Mouse (Mus musculus) skeletal muscle tissue, adult 2 months (tissue): ENCODE results near the gene Nfat5.
A peak's percentile ranks its signal among the peaks of the same experiment; 100 is the strongest.

Experiments
- DNase-seq: peaks from one replicate; pipeline ENCODE4 v3.0.0-alpha.2; 2012; ENCODE audit warnings: low read depth, low spot score

Gene Nfat5

DNA sequence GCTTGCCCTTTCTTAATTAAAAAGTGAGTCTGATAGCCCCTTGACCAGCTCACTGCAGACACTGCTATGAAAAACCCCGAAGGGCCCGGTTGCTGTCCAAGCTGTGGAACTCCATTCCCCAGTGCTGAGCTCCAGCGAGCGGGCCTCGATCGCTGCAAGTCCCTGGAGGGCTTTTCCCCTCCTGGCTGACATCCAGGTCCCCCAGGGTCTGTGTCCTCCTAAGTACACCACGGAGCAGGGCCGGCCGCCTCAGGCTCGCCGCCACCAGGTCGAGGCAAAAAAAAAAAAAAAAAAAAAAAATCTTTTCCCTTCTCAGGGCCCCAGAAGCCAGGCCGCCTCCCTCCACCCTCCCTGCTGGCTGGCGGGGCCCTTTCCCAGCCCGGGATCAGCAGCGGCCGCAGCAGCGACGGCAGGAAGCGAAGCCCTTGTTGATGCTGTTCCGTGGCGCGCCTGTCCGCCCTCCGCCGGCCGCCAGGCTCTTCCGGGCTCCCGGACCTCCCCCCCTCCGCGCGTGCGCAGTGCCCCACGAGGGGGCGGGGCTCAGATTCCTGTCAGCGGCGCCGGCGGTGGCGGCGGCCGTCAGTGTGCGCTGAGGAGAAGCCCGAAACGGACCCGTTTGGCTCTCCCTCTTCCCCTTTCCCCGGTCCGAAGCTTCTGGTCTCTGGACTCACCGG, at the start of gene Nfat5:
Gene Nfat5 (plus strand): TSS at position 543 of the 674 bp plus-strand sequence.
- DNase-seq, result peak; percentile 94

DNA sequence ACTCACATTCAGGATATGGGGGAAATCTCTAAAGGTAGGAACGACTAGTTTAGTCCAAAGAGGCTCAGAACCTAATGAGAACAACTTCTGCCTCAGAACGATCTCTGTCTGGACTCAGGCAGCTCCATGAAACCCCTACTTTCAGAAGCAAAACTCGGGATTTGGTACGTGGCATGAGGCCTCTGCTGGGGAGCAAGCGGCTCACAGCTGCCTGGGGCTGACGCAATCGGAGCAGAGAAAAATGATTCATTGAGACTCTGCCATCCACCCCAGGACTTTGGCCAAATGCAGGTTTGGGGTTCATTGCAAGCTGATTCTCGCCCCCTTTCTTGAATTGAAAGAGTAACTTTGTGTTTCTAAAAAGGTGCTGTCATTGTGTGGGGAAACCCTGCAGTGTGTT, 49.1 kb upstream of the Nfat5 start:
- no peak for DNase-seq

DNA sequence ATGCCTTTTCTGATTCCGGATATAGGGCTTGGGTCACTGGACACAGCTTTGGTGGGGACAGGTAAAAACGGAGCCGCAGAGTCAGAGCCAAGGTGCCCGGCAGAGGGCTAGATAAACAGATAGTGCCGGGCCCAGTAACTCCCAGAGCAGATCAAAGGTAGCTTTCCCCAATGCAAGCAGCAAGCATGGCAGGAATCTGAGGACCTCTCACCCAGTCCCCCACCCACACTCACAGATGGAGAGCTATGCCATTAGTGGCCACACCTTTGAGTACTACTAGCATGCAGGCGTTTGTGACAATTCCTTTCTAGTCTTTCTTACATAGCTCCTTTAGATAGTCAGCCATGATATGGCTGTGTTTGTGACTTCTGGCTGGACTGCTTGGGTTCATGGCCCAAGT, 44.8 kb upstream of the Nfat5 start:
- no peak for DNase-seq

DNA sequence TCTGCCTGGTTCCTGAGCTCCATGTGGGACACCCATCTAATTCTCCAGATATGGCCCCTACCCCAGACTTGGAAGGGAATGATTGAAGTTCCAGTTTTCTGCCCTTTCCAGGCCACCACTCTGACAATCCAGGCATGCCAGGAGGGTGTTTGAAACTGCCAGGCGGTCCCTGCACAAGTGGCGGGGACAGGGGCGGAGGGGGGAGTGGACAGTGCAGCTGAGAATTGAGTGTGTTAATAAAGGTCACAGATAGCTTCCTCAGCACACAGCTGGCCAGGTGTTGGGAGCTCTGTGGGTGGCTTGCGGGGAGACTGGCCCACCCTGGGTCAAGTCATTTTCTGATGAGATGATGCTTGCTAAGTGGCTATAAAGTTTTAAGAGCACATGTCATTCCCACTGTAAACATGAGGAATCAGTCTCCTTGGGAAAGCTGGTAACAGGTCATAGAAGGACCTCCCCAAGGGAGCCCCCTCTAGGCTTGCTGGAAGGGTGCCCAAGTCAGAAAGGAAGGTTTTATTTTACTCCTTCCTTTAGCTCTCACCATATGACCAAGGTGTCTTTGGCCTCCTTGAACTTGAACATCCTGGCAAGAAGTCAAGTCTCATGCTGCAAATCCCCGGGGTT, 41.7 kb upstream of the Nfat5 start:
- no peak for DNase-seq

DNA sequence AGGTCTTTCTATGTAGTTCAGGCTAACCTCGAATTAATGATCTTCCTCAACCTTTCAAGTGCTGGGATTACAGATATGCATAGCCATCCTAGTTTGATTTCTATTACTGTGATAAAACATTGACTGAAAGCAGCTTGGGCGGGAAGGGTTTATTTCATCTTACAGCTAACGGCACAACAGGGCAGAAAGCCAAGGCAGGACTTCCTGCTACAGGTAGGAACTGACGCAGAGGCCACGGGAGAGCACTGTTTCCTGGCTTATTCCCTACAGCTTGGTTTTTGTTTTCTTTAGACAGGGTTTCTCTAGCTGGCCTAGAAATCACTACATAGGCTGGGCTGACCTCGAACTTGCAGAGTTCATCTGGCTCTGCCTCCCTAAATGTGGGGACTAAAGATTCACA, 40.1 kb upstream of the Nfat5 start:
- DNase-seq, result no peak

DNA sequence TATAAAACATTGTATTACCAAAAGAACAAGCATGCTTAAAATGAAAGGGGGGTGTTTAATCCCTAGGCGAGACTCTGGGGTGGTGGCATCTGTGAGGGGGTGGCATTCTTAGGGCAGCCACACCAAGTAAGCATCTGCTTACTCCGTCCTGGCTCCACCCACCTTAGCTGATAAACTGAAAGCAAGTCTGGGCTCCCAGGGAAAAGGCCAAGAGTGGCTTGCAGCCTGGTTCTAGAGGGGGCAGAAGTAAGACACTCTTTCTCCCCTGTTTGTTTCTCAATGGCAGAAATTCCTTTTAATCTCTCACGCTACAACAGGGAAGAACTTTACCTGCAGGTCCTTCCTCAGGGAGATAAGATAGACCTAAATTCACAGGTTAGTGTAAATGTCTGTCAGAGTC, 38.9 kb upstream of the Nfat5 start:
- no peak for DNase-seq

DNA sequence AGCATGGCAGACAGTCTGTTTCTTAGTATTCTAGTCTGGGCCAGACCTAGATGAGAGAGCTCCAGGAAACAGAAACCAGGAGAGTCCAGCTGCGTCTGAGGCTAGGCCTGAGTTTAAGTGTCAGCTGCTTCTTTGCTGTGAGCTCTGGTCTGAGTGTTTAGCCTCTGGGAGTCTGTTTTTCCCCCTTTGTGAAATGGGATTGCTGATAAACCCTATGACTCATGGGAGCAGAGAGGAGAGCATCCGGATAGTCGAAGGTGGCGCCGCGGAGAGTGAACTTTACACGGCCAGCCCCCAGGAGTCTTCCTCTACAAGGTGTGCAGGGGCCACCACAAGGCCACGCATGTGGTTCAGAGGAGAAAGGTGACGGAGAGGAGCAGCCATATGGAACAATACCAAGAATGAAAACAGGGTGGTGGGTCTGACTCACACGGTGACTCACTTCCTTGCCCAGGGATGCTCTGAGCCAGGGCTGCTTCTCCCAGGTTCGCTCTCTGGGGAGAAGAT, 38.3 kb upstream of the Nfat5 start:
- no peak for DNase-seq

DNA sequence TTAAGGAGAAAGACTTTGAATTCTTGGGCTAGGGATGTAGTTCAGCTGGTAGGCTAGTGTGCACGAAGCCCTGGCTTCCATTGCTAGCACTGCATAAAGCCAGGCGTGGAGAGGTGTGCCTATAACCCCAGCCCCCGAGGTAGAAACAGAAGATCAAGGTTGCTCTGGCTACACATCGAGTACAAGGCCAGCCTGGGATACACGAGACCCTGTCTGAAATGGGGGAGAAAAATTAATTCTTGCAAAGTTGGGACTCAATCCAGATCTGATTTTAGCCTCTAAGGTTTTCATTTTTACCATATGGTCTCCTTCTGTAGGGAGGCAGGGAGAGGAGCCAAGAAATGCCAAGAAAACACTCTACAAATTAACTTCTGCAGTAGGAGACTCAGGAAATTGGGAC, 36.0 kb upstream of the Nfat5 start:
- no peak for DNase-seq

DNA sequence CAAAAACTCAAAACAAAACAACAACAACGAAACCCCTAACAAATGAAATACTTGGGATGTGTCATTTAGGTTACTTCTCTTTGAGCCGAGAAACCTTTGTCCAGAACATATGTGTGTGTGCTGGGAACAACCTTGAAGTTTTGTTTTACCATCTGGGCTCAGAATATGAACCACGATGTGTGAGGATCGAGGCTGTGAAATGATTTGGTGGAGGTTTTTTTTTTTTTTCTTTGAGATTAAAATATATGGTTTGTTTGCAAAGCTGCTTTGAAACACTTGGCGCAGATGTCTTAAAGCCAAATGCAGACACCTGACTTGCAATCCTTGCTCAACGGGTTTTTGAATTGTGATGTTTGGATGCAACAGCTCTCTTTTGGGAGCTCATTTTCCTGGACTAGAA, 33.1 kb upstream of the Nfat5 start:
- DNase-seq, result no peak

DNA sequence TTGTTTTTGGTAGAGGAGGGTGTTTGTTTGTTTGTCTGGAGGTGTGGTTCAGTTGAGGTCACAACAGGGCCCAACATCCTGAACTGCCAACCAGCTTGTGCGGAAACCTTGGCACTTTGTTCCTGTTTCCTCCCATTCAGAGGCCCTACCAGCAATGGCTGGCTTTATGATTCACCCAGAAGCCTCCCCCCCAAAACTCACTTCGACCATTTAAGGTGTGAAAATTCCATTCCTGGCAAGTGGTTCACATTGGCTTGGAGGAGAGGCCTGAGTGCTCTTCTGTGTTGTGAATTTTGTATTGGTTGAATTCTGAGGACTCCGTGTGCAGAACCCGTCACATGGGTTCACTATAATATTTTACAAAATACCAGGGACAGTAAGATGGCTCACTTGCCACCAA, 32.1 kb upstream of the Nfat5 start:
- no peak for DNase-seq

DNA sequence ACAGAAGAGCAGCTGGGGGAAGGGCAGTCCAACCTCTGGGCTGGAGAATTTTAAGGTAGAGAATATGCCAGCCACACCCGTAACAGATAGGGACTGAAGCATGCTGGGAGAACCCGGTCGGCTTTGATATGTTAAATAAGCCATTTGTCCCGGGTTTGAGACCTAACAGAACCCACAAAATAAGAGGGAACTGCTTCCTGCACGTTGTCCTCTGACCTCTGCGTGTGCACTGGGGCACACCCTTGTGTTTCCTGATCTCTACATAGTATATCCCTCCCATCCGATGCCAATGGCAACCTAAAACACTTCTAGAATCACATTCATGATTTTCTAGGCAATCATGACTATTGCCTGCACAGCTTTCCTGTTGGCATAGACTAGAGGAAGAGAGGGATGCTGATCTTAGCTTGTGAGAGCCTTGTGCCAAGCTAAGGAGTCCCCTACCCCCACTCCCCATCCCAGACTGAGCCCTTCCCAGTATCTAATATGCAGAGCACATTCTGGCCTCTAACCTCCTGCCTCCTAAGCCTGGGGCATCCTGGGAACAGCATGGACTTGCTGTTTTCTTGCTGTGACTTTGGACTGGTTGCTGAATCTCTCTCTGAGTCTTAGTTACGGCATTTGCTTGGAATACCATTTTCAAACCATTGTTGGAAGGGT, 31.1 kb upstream of the Nfat5 start:
- DNase-seq, result no peak

DNA sequence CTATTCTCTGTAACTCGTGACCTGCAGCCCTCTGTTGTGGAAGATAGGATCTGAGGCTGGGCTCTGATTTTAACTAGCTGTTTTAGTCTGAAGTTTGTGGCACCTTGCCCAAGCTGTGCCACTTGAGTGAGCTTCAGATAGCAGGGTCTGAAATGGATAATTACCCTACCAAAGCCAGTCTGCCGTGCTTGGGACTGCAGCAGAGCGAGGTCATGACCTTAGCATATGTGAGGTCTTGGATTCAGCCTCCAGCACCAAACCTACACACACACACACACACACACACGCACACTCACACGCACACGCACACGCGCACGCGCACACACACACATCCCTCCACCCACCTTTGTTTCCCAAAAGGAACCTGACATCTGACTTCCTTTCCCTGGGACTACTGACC, 27.5 kb upstream of the Nfat5 start:
- no peak for DNase-seq

DNA sequence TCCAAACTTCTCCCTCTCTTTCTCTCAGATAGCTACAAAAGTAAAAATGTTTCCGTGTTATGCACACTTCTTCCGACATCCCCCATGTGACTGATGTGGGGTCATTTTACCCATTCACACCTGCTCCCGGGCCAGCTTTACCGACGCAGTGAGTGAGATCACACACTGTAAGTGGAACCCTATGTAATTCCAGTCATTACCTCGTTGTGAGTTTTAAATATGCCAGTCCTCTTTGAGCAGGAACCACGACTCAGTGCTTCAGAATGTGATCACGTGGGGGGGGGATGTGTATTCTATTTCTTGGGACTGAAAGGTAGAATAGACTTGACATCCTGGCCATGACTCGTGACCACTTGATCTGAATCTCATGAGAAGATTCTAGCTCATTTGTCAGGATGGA, 24.8 kb upstream of the Nfat5 start:
- no peak for DNase-seq

DNA sequence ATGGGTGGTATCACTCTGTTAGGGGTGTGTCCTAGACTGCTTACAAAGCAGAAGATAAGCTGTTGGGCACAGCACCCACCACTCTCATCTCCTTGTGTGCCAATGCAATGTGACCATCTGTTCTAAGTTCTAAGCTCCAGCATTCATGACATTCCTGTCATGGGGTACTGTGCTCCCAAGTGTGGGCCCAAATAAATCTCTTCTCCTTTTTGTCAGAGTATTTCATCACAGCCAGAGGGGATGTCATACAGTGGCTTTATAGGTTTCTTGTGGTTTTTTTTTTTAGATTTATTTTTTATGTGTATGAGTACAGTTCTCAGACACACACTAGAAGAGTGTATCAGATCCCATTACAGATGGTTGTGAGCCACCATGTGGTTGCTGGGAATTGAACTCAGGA, 24.1 kb upstream of the Nfat5 start:
- no peak for DNase-seq

DNA sequence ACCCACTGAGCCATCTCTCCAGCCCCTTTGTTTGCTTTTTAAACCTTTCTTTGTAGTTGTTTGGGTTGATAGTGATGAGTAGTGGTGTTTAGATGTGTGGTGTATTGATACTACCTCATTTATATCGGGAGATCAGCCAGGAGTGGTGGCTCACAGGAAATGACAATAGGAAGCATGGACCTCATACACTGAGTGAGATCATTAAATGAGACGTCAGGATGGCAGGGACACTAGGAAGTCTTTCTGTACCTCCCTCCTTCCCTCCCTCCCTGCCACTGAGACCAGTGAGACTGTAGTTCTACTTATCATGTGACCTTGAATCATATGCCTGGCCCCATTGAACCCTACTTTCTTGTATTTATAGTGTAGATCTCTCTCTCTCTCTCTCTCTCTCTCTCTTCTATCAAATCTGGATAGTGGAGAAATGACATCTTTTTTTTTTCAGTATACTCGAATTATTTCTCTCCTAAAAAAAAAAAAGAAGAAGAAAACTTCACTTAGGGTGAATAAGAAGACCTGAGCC, 23.6 kb upstream of the Nfat5 start:
- no peak for DNase-seq

DNA sequence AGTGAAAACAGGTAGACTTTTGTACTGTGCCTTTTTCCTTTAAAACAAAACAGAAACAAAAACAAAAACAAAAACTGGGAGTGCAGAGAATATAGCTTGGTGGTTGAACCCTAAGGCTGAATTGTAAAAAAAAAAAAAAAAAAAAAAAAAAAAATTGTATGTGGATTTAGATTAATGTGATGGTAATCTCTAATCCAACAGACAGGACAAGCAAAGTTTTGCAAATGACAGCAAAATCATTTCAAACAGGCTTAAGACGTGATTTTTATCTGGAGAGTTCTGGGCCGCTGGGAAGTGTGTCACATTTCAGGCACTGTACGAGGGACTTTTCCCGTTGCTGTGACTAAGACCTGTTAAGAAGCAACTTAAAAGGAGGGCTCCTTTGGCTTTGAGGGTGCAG, 23.0 kb upstream of the Nfat5 start:
- DNase-seq, result no peak

DNA sequence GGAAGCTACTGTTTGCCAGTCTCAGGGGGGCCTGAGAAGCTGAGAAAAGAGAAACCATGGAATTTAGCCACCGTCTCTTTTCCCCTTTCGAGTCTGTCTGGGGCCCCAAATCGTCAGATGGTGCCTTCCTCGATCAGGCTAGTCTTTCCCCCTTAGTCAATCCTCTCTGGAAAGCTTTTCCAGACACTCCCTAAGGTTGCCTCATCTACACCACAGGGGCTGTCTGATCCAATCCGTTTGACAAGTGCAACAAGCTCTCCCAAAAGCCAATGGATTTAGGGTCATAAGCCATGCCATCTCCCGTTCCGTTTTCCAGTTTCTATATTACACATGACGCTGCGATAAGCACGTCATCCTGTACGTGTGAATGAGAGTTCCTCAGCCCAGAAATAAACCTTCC, 22.5 kb upstream of the Nfat5 start:
- DNase-seq, result no peak

DNA sequence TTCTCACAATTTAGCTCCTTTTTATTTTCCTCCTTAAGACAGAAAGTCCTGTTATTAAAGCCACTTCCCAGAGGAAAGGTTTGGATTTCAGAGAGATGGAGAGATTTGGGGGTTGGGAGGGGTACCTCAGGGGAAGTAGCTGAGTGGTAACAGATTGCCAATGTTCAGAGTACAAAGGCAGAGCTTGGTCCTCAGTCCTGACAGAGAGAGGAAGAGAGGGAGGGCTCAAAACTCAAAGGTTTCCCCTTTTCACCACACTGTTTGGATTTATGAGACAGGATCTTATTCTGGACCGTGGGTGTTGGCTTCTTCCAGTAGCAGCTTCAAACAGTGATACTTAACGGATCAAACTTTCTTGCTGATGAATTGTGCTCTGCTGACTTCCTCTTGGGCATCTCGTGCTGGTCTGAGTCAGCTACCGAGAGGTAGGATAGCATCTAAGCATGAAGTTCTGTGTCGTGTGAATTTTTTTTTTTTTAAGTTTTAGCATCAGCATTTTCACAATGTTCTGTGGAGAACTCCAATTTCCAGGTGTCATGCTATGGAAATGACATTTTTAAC, 15.9 kb upstream of the Nfat5 start:
- DNase-seq, result no peak

DNA sequence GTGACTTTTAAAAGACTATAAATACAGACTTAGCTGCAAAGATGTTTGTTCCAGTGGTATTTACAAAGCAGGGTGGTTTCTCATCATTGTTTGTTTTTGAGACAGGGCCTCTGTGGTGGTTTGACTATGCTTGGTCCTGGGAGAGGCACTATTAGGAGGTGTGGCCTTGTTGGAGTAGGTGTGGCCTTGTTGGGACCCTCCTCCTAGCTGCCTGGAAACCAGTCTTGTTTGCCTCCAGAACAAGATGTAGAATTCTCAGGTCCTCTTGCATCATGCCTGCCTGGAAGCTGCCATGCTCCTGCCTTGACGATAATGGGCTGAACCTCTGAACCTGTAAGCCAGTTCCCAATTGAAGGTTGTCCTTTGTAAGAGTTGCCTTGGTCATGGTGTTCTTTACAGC, 14.7 kb upstream of the Nfat5 start:
- DNase-seq, result no peak

DNA sequence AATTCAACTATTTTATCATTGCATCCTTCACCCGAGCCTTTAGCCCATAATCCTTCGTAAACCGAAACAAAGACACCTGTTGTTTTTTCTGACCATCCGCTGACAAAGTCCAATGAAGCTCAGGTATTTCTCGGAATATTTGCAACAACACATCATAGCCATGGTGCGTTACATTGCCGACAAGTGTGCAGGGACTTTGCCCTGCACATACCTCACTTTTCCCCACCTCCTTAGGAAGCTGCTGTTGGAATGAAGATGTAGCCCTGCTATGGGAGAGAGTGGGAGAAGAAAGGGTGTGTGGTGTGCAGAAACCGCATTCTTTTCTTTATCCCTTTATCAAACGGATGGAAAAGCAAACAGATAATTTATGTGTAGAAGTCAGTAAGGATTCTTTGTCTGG, 6.6 kb upstream of the Nfat5 start:
- no peak for DNase-seq

DNA sequence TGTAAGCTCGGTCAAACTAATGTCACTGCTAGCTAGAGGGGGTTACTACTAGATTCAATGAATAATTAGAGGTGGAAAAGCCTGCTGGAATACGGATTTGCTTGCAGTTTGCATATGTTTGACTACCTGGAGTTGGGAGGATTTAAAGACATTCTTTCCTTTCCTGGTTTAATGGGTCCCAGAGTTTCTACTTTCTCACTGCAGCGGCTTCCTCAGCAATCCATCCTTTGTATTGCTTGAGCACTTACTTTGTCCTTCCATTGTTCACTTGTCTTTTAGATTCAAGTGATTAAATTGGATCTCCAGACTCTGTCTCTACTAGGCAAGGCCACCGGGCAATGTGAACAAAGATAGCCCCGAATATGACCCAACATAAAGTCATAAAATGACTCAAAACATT, 5.7 kb upstream of the Nfat5 start:
- DNase-seq, result no peak

DNA sequence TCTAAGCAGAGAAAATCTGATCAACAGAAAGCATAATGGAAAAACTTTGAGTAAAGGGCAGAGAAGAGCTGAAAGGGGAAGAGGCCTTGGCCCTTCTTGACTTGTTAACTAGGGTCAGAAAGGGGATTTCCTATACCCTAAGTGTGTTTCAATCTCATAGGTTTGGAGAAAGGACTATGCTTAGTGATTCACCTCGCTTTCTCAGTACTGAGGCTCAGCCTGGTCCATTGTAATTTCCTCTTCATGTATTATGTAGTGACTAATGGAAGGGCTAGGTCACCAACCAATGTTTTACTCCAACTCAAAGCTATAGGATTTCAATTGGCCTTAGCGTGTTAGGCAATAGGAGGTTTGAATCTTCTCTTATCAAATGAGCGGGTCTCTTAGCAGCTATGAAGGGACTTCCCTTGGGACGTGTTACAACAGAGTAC, 2.1 kb upstream of the Nfat5 start:
- DNase-seq, result no peak
